Mouse (Mus musculus) liver, embryonic 14.5 days (tissue): ENCODE data around the gene Ninl.

Experiments
- CTCF ChIP-seq: IDR thresholded peaks from 2 replicates; pipeline ENCODE4 v1.5.1; 2016; ENCODE audit warnings: antibody characterized with exemption, low read depth, control low read depth
- EP300 ChIP-seq: IDR thresholded peaks from 2 replicates; pipeline ENCODE4 v1.6.1; 2016; ENCODE audit warnings: antibody characterized with exemption, low read depth

DNA sequence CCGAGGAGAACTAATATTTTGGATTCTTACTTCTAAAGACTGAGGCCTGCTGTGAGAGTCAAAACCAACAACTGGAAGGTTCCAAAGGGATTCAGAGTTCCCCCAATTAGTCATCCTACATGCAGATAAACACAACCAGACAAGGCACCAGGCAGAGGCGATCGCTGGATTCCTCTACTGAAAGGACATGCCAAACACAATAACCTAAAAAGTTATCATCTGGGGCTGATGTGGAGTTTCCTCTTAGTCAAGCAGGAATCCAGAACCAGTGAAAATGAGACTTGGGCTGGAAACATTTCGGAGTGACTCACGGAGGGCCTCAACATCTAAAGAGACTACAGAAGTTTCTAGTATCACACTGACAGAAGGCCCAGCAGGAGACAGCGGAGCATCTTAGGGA, 35.4 kb downstream of the Ninl start:
- TF ChIP-seq CTCF (no peak), EP300 (no peak)
